Comparison of ENCODE assay signal across 8 mouse cellular contexts in the genomic region with DNA sequence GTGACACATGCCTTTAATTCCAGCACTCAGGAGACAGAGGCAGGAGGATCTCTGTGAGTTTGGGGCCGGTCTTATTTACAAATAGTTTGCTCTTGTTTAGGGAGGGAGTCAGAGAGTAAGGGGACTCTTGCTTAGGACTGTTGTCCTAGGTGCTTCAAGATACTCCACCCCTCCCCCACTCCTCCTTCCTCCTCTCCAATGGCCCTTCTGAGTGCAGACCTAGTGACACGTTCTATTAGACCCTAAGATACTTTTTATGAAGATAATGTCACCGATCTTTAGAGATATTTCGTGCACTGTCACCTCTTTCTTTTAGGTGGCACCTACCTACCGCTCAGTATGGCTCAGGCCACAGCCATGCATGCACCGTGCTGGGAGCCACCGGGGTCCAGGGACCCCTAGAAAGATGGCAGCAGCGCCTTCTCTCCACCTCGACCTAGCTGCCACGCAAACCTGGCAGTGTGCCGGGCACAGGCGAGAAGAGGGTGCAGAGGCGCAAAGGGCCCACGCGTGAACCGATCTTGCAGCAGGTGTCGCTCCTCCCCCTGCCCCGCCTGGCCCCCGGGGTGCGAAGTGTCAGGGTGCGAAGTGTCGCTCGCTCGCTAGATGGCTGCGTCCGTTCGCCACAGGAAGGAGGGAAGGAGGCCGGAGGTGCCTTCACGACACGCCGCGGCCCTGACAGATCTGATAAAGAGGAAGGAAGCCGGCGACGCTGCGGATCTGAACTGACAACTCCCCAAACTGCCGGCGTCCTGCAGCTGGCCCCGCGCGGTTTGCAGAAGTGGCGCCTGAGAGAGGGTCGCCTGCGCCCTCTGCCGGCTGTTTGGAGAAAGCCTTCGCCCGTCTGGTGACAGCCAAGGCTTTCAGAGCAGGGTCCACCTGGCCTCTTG.
DNase-seq lines count a peak whose midpoint lies in the region; ATAC-seq and TF ChIP-seq lines count a peak whose summit lies in the region.

No protein-coding gene starts in this region.

- H3K27ac ChIP-seq in heart, embryonic 15.5 days: no peak overlapping the region
- peak overlapping the region; percentile 64 for H3K27ac ChIP-seq in liver, embryonic 13.5 days
- no peak overlapping the region for H3K27ac ChIP-seq in stomach, embryonic 15.5 days

- TF ChIP-seq CTCF in brain, embryonic 14.5 days (IDR thresholded peaks at IDR 0.05; ENCODE audit: borderline replicate concordance, extremely low read depth, insufficient read depth, insufficient read length): peak; percentile 95

- H3K4me3 ChIP-seq in heart, embryonic 15.5 days: peak overlapping the region; percentile 48
- peak overlapping the region; percentile 49 for H3K4me3 ChIP-seq in liver, embryonic 13.5 days (replicated peaks)
- peak overlapping the region; percentile 31 for H3K4me3 ChIP-seq in stomach, embryonic 15.5 days (replicated peaks)

- no peak for TF ChIP-seq POLR2A in brain, embryonic 14.5 days (IDR thresholded peaks at IDR 0.05; ENCODE audit: borderline replicate concordance, extremely low read depth, insufficient read depth, insufficient read length, poor library complexity, severe bottlenecking)

- peak; percentile 90 for ATAC-seq in erythroid progenitor cell, adult 5-6 weeks (replicated peaks; ENCODE audit: low FRiP score, poor library complexity, severe bottlenecking)
- peak; percentile 50; the same call in 1 of the 2 replicates for ATAC-seq in heart, embryonic 15.5 days (replicated peaks; ENCODE audit: insufficient number of reproducible peaks, insufficient read depth, low FRiP score, low read depth)
- peak; percentile 76 for ATAC-seq in liver, embryonic 13.5 days (ENCODE audit: low read depth)
- peak; percentile 73 for ATAC-seq in stomach, embryonic 15.5 days (ENCODE audit: insufficient read depth, low FRiP score, low read depth)

- DNase-seq in CD4-positive helper T cell, adult 2 months (ENCODE audit: low read depth, low spot score): peak; percentile 93
- DNase-seq in brain, embryonic 14.5 days (ENCODE audit: low read depth): peak; percentile 89
- peak; percentile 92 for DNase-seq in kidney, postnatal 14 days
- DNase-seq in liver, embryonic 13.5 days: peak; percentile 76
- peak; percentile 89 for DNase-seq in neural tube, embryonic 10.5 days (ENCODE audit: extremely low spot score, low spot score)

- WGBS in heart, embryonic 15.5 days: 2% methylated on average over 46 of the region's 47 CpGs
- 2% methylated on average over 47 of the region's 47 CpGs for WGBS in liver, embryonic 13.5 days (ENCODE audit: insufficient replicate concordance)
- WGBS in stomach, embryonic 15.5 days: 3% methylated on average over 39 of the region's 47 CpGs

- H3K4me1 ChIP-seq in heart, embryonic 15.5 days (replicated peaks): peaks cover 22% of the 10 kb centered on the region
- H3K4me1 ChIP-seq in liver, embryonic 13.5 days (replicated peaks): peaks cover 34% of the 10 kb centered on the region
- H3K4me1 ChIP-seq in stomach, embryonic 15.5 days: peaks cover 12% of the 10 kb centered on the region

- H3K9me3 ChIP-seq in heart, embryonic 15.5 days (replicated peaks): no peaks in the 10 kb centered on the region
- H3K9me3 ChIP-seq in liver, embryonic 13.5 days (replicated peaks): no peaks in the 10 kb centered on the region
- H3K9me3 ChIP-seq in stomach, embryonic 15.5 days: no peaks in the 10 kb centered on the region

- H3K27me3 ChIP-seq in heart, embryonic 15.5 days: peaks cover 29% of the 10 kb centered on the region
- peaks cover 30% of the 10 kb centered on the region for H3K27me3 ChIP-seq in liver, embryonic 13.5 days
- H3K27me3 ChIP-seq in stomach, embryonic 15.5 days (replicated peaks): peaks cover 22% of the 10 kb centered on the region

- peak overlapping the region; percentile 51 for H3K9ac ChIP-seq in heart, embryonic 15.5 days
- H3K9ac ChIP-seq in liver, embryonic 13.5 days: peak overlapping the region; percentile 67
- H3K9ac ChIP-seq in stomach, embryonic 15.5 days: no peak overlapping the region

- H3K4me2 ChIP-seq in heart, embryonic 15.5 days: peak overlapping the region; percentile 92
- H3K4me2 ChIP-seq in liver, embryonic 13.5 days: peak overlapping the region; percentile 78
- H3K4me2 ChIP-seq in stomach, embryonic 15.5 days: peak overlapping the region; percentile 84

- peaks cover 10% of the 10 kb centered on the region for H3K36me3 ChIP-seq in heart, embryonic 15.5 days
- H3K36me3 ChIP-seq in liver, embryonic 13.5 days: peaks cover 5% of the 10 kb centered on the region
- H3K36me3 ChIP-seq in stomach, embryonic 15.5 days: no peaks in the 10 kb centered on the region
